Mouse (Mus musculus) MEL (cell line): ENCODE data around the gene Nxpe5.

Source experiments
- CTCF ChIP-seq, 3 experiments: IDR thresholded peaks in 2 of 3; conservative IDR thresholded peaks in 1 of 3; 2 replicates each; pipeline ENCODE4 v1.5.1; 2011 to 2012; ENCODE audit warnings: low read length in 3 of 3, low read depth in 2 of 3, mild to moderate bottlenecking in 2 of 3, improper control_type of control experiment in 1 of 3, inconsistent platforms in 1 of 3, mixed read lengths in 1 of 3, moderate library complexity in 1 of 3; ENCODE audit not compliant: control insufficient read depth in 1 of 3, insufficient read depth in 1 of 3, poor library complexity in 1 of 3, severe bottlenecking in 1 of 3
- E2F4 ChIP-seq: IDR thresholded peaks from 2 replicates; pipeline ENCODE4 v1.6.1; 2011; ENCODE audit warnings: low read depth, low read length, improper control_type of control experiment, borderline replicate concordance
- ELF1 ChIP-seq: IDR thresholded peaks from 2 replicates; pipeline ENCODE4 v1.6.1; 2014; ENCODE audit warnings: low read depth, mild to moderate bottlenecking, inconsistent platforms, low read length, improper control_type of control experiment, moderate library complexity
- EP300 ChIP-seq, 2 experiments: IDR thresholded peaks; 2 replicates each; pipeline ENCODE4 v1.6.1; 2011; ENCODE audit warnings: improper control_type of control experiment in 2 of 2, low read length in 2 of 2, low read depth in 1 of 2, mild to moderate bottlenecking in 1 of 2
- MAFK ChIP-seq: IDR thresholded peaks from 2 replicates; pipeline ENCODE4 v1.6.1; 2011; ENCODE audit warnings: low read depth, mild to moderate bottlenecking, low read length, improper control_type of control experiment, borderline replicate concordance
- MAX ChIP-seq: IDR thresholded peaks from 2 replicates; pipeline ENCODE4 v1.6.1; 2011; ENCODE audit warnings: low read length, improper control_type of control experiment
- MYC ChIP-seq: IDR thresholded peaks from 2 replicates; pipeline ENCODE4 v1.6.1; 2011; ENCODE audit warnings: low read depth, mild to moderate bottlenecking, low read length, improper control_type of control experiment, moderate library complexity
- NELFE ChIP-seq: IDR thresholded peaks from 2 replicates; pipeline ENCODE4 v1.6.1; 2011; ENCODE audit warnings: low read depth, low read length, improper control_type of control experiment
- POLR2A ChIP-seq, 2 experiments: IDR thresholded peaks; 2 replicates each; pipeline ENCODE4 v1.6.1; 2011 to 2012; ENCODE audit warnings: low read length in 2 of 2, mild to moderate bottlenecking in 2 of 2, control low read depth in 1 of 2, improper control_type of control experiment in 1 of 2, low read depth in 1 of 2, moderate library complexity in 1 of 2; ENCODE audit not compliant: control insufficient read depth in 1 of 2, insufficient read depth in 1 of 2, poor library complexity in 1 of 2
- POLR2AphosphoS2 ChIP-seq: IDR thresholded peaks from 2 replicates; pipeline ENCODE4 v1.6.1; 2011; ENCODE audit warnings: low read length, improper control_type of control experiment
- TCF12 ChIP-seq: IDR thresholded peaks from 2 replicates; pipeline ENCODE4 v1.6.1; 2014; ENCODE audit warnings: low read depth, mild to moderate bottlenecking, inconsistent platforms, low read length, improper control_type of control experiment, moderate library complexity
- USF1 ChIP-seq: IDR thresholded peaks from 2 replicates; pipeline ENCODE4 v1.6.1; 2014; ENCODE audit warnings: low read depth, mild to moderate bottlenecking, inconsistent platforms, low read length, improper control_type of control experiment, moderate library complexity

- TF ChIP-seq MAX, result no peak
- no peak for TF ChIP-seq POLR2A (IDR thresholded peaks at IDR 0.05; ENCODE audit: control insufficient read depth in 1 of 2, insufficient read depth in 1 of 2, low read depth in 1 of 2, low read length in 2 of 2, poor library complexity in 1 of 2)
- TF ChIP-seq POLR2AphosphoS2, result no peak
- TF ChIP-seq EP300 (IDR thresholded peaks at IDR 0.05; ENCODE audit: low read depth in 1 of 2, low read length in 2 of 2), result no peak
- no peak for TF ChIP-seq TCF12
- TF ChIP-seq ELF1, result no peak
- no peak for TF ChIP-seq MYC
- no peak for TF ChIP-seq USF1
- TF ChIP-seq E2F4, result no peak
- TF ChIP-seq CTCF (IDR thresholded peaks at IDR 0.05 in 2 of 3, conservative IDR thresholded peaks at IDR 0.05 in 1 of 3; ENCODE audit: control insufficient read depth in 1 of 3, insufficient read depth in 1 of 3, low read depth in 2 of 3, low read length in 3 of 3, poor library complexity in 1 of 3, severe bottlenecking in 1 of 3), result no peak
- TF ChIP-seq NELFE, result no peak
- TF ChIP-seq MAFK, result no peak
Observed at GRCm38 (mm10) chr5:138279585-138280424, 54.1 kb downstream of the Nxpe5 start, which contains the start of the genes Gm43720, Gpc2 and Stag3.
